Mouse (Mus musculus) layer of hippocampus, adult 8-10 months (tissue): Measurements from ENCODE around the gene Nfix. TPM values are rescaled to one million over a fixed set of nuclear protein-coding genes. Genes with fewer than 3 reads are reported as not detected.

Experiments
- DNase-seq, 2 experiments: peaks; one replicate each; pipeline ENCODE4 v3.0.0; 2022; ENCODE audit warnings: low spot score in 2 of 2
- total RNA-seq, 4 experiments: library from RNA; stranded (reverse); gene quantifications; 2 replicates each; pipeline ENCODE4 v1.2.4; 2022

Nfix gene
- total RNA-seq, 4 experiments from 2014 or later, result 453 to 552 (median 494) TPM

GRCm38 (mm10) chr8:84798446-84799135, 1.6 kb downstream of the Nfix start:
- peak in 1 of 2 experiments; percentile 42 for DNase-seq

- DNase-seq, result peak in 1 of 2 experiments; percentile 24
Measured at GRCm38 (mm10) chr8:84797971-84798370, 2.2 kb downstream of the Nfix start.

GRCm38 (mm10) chr8:84797256-84797797, 2.8 kb downstream of the Nfix start:
- no peak for DNase-seq

GRCm38 (mm10) chr8:84794486-84794885, 5.7 kb downstream of the Nfix start:
- DNase-seq, result peak in 1 of 2 experiments; percentile 64

GRCm38 (mm10) chr8:84793791-84794485, 6.2 kb downstream of the Nfix start:
- peak in 1 of 2 experiments; percentile 72 for DNase-seq

- peak in 1 of 2 experiments; percentile 62 for DNase-seq
Measured at GRCm38 (mm10) chr8:84793134-84793533, 7.0 kb downstream of the Nfix start.

- DNase-seq, result no peak
Measured at GRCm38 (mm10) chr8:84792429-84792947, 7.7 kb downstream of the Nfix start.

- no peak for DNase-seq
Measured at GRCm38 (mm10) chr8:84790537-84790936, 9.6 kb downstream of the Nfix start.

GRCm38 (mm10) chr8:84789855-84790486, 10.2 kb downstream of the Nfix start:
- DNase-seq, result no peak

- no peak for DNase-seq
Measured at GRCm38 (mm10) chr8:84789345-84789744, 10.8 kb downstream of the Nfix start.

- peak in 1 of 2 experiments; percentile 50 for DNase-seq
Measured at GRCm38 (mm10) chr8:84788896-84789295, 11.2 kb downstream of the Nfix start.

- DNase-seq, result no peak
Measured at GRCm38 (mm10) chr8:84787523-84788302, 12.4 kb downstream of the Nfix start.

GRCm38 (mm10) chr8:84786801-84787467, 13.2 kb downstream of the Nfix start:
- DNase-seq, result no peak

GRCm38 (mm10) chr8:84785756-84786677, 14.1 kb downstream of the Nfix start:
- DNase-seq, result no peak

- DNase-seq, result no peak
Measured at GRCm38 (mm10) chr8:84785506-84785755, 14.7 kb downstream of the Nfix start.

GRCm38 (mm10) chr8:84784681-84785505, 15.3 kb downstream of the Nfix start:
- DNase-seq, result no peak

GRCm38 (mm10) chr8:84783919-84784581, 16.1 kb downstream of the Nfix start:
- DNase-seq, result peak in 1 of 2 experiments; percentile 31
